Mouse (Mus musculus) erythroid progenitor cell, adult 5-6 weeks (primary cell): ENCODE data around the gene Scin. TPM values are rescaled to one million over a fixed set of nuclear protein-coding genes. Genes with fewer than 3 reads are reported as not detected.

Experiments
- ATAC-seq: replicated peaks from 2 replicates; pipeline ENCODE4 v1.8.0; 2016; ENCODE audit warnings: moderate number of reproducible peaks, mild to moderate bottlenecking, moderate TSS enrichment, inconsistent platforms; ENCODE audit not compliant: poor library complexity, low FRiP score, severe bottlenecking
- total RNA-seq, 2 experiments: library from RNA; stranded (forward) in 1 of 2; stranded (reverse) in 1 of 2; fragments of 150-400 nt in 1 of 2; fragments of 186-747, 209-891 nt in 1 of 2; gene quantifications; 2 replicates each; pipeline versions ENCODE4 v1.2.3 to v1.2.4; 2015 to 2017; ENCODE audit warnings: low replicate concordance in 2 of 2

The Scin gene
- total RNA-seq, 2 experiments from 2014 or later, result not detected

GRCm38 (mm10) chr12:40114020-40114419, 20.0 kb downstream of the Scin start:
- no peak for ATAC-seq

DNA sequence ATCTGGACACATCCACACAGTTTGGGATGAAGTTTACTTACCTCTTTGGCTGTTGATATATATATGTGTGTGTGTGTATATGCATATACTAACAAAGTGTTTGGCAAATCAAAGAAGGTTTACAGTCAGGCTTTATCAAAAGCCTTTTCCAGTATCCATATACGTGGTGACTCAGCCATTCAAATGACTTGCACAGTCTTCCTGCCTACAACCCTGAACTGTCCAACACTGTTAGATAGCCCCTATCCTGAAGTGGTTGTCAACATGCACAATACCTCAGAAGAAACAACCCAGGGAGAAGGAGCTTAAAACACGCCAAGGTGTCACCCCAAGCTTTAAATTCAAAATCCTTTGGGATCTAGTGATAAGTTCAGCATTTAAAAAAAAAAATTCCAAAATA, 20.4 kb downstream of the Scin start:
- no peak for ATAC-seq

DNA sequence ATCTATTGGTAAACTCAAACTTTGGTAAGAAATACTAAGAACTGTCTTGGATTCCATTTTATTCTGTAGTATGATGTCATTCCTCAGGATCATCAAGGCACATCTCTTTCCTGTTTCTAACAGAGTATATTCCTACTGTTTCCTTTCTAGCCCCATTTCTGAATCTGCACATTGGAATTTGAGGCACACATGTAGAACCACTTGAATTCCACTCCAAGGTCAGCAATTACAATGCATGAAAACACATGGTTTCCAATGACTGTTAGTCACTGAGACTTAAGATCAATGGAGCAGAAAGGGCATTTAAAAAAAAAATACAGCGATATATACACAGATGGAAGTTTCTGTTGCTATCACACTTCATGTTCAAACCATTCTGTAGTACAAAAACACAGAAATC, 24.8 kb downstream of the Scin start:
- no peak for ATAC-seq

- ATAC-seq, result no peak
These were observed 25.9 kb downstream of the Scin start for GRCm38 (mm10) chr12:40108143-40108542.

GRCm38 (mm10) chr12:40106874-40107273, 27.2 kb downstream of the Scin start:
- 0 out of 2 replicates have a peak, but pooled peaks have one; percentile 10 for ATAC-seq

- no peak for ATAC-seq
These were observed 29.3 kb downstream of the Scin start for GRCm38 (mm10) chr12:40104750-40105149.

DNA sequence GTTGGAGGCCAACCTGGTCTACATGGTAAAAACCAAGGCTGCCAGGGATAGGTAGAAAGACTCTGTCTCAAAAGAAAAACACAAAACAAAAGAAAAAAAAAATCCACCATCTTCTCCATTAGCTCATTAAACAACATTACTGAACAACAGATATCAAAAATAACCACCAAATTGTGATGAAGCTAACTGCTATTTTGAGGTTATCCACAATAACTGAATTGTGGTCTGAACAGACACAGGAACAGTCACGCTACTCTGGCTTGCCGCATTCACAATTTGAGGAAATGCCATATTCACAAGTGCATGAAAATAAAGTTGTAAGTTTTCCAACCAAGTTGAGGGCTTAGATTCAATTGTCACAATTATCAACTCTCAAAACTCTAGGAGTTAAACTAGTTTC, 31.7 kb downstream of the Scin start:
- ATAC-seq, result no peak

DNA sequence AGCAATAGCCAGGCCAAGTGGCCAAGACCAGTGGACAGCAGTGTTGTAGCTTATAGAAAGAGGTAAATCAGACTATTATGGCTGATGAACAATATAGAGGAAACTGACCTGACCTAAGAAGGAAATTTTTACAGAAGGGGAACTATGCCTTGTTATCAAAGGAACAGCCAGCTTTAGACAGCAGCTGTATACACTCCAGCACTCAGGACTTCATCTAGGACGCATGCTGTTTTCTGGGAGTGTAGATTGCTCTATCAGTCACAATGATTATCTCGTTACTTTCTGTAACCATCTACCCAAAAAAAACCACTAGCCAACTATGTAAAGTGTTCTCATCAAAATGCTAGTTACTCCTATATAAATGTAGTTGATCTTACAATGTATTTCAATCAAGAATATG, 34.6 kb downstream of the Scin start:
- no peak for ATAC-seq

DNA sequence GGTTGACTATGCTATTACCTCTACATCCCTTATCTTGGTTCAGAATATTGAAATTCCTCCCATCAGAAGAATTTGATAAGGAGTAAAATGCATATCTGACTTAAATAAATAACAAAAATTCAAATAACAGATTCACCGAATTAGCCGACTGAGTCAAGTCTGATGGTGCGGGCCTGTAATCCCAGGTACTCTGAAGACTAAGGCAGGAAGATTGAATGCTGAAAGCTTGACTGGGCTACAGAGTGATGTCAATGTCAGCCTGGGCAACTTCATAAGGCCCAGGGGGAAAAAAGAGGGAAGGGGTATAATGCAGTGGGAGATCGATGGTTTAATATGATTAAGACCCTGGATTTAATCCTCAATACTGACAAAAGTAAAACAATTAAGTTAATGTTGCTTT, 36.6 kb downstream of the Scin start:
- ATAC-seq, result no peak

- ATAC-seq, result no peak
These were observed 37.0 kb downstream of the Scin start for GRCm38 (mm10) chr12:40097023-40097422.

DNA sequence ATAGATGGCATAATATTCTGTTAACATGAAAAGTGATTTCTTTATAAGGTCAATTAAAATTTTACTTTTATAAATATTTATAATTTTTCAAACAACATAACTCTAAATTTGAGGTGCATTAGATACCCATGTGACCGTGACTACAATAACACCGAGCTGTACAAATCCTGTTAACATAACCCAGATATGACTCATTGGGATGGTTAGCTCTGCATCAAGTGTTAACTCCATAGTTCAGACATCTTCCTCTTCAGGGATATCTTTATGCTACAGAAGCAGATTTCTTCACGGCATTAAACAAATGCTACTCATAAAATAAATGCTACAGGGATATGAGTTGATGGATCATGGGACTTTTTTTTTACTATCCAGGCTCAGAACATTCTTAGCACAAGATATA, 37.6 kb downstream of the Scin start:
- no peak for ATAC-seq

GRCm38 (mm10) chr12:40090017-40090416, 44.0 kb downstream of the Scin start:
- no peak for ATAC-seq

DNA sequence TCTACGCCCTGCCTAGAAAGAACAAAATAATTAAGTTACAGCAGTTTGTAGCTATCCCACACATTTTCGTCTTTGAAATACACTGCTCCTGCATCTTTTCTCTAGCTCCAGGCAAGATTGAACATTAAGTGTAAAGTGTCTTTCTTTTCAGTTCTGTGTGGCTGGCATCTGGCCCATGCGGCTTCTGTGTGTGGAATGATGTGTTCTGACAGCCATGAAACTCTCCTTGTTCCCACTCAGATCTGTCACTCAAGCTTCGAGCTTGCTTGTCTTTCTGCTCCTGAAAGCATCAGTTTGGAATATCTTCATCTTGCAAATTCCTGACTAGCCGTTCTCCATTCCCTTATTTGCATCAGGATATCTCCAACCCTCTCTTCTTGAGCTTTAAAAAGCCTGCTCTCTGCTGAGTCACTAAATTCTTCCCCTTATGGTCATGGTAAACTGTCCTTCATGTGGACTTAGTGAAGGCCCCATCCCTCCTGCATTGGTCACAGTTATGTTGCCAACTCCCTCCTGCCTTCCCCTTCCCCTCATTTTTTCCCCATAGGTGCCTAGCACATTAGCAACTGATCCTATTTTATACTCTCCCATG, 48.2 kb downstream of the Scin start:
- no peak for ATAC-seq

DNA sequence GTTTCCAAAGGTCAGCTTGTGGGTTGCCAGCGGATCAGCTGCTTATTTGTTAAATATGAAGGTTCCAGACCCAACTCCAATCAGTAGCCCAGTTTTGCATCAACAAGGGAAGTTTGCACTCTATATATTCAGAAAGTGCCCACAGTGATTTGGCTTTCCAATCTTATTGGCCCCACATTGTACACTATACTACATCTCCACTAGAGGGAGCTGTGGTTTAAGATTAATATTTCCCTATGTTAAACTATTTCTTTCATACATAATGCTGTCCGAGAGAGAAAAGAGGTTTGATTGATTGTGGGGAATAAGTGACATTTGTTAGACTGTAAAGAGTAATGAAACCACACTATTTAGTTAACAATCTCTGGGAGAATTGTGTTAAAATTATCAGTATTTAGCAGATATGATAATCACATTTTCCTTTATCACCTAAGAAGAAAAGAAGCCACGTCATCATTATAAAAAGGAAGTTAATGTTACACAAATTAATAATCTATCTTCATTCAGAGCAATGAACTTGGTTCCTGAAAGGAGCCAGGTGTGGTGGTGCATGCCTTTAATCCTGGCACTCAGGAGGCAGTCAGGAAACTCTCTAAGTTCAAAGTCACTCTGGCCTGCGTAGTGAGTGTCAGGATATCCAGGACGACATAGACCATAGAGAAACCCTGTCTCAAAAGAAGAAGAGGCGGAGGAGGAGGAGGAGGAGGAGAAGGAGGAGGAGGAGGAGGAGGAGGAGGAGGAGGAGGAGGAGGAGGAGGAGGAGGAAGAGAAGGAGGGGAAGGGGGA, 51.4 kb downstream of the Scin start:
- no peak for ATAC-seq

- ATAC-seq, result no peak
These were observed 52.0 kb downstream of the Scin start for GRCm38 (mm10) chr12:40082048-40082447.

DNA sequence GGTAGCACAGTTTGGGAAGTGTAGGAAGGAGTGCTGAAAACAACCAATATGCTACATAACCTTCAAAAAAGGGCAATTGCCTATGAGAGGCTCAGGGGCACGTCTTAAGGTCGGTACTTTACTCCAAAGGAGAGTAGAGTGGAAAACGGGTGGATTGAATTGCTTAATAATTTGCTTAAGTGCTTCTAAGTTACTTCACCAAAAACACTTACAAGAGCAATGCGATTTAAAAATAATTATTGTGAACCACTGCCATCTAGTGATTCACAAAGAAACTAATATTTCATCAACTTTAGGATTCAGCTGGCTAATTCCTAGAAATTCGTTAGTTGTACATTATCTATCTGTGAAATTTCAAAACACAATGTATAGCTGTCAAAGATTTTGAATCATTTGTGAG, 60.4 kb downstream of the Scin start:
- no peak for ATAC-seq

DNA sequence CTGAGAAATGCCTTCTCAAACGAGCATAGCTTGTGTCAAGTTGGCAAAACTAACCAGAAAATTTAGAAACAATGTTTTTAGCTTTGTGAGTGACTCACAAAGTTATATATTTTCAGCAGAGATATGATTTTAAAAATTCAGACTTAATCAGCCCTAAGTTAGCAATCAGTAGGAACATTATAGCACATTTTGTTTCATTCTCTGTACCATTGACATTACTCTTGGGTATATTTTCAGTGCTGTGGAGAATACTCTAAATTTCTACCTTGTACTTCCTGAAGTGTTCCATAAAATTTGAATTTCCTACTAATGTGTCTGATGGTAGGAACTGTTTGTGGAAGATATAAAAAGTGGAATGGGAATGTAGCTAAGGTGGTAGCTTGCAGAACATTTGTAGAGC, 87.0 kb downstream of the Scin start:
- no peak for ATAC-seq

DNA sequence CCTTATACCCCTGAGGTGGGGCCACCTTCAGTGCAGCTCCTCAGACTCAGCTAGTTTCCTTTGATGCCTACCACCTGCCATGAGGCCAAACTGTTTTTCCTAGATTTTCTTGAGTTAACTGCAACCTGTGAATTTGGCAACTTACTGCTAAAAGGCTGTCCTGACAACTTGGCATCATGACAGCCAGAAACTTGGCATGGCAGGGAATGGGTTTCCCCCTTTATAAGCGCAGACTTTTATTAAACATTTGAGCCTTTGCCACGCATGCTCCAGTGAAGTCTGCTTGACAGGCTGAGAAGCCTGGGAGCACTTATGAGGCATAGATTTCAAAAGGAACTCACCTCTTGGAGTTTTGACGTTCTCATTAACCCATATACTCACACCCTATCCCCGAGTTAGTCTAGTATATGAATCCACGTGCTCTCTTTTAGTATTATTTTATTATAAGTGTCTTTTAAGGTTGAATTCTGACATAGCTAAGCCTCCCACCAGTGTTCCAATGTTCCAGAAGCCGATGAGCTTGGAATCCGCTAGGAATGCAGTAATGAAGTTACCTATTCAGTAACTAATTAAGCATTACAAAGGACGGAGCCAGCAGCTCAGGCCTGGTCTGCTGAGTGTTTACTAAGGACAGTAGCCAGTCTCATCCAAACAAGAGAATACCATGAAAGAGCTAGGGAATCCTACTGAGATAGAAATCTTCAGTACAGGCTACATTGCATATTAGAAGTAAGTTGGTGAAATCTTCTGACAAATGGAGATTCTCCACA, 90.0 kb downstream of the Scin start:
- ATAC-seq, result no peak

DNA sequence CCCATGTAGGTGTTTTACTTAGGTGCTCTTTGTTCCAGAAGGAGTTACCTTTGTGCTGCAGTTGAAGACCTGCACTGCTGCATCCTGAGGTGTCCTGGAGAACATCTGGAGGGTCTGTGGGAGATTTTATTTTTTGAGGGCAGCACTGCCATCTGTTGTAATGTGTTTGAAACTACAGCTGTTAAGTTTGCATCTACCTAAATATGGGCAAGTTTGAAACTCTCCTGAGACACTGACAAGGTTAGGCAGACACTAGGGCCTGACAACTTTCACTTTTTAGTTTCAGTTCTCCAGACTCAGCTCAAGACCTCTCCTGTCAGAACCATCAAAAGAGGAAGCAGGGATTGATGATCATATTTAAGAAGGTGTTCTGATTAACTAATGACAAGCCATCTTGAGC, 94.0 kb downstream of the Scin start:
- no peak for ATAC-seq

DNA sequence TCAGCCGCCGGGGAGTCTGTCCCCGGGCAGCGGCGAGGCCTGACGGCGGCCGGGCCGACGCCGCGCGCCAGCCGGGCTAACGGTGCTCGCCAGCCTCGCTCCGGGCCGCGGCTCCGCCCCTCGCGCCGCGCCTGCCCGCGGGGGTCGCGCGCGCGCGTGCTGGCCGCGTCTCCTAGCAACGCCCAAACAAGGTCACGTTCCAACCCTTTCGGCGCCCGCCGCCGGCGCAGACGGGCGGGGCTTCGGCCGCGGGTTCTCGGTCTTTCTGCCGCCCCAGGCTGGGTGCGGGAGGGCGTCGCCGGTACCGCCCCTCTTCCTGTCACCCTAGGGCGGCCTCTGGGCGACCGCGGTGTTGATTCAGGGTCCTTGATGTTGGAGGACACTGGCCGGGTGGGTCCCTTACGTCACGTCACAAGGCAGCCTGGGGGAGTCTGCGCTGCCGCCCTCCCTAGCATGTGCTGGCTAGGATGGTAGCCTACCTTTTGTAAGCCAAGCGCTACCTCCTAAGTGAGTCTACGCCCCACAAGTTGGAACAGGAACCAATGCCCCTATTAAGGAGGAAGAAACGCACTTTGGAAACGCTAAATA, 96.1 kb downstream of the Scin start, which contains the start of gene Arl4a:
Gene Arl4a, minus strand, starts transcription at position 150 of the 588 bp plus-strand sequence.
- peak; percentile 82 for ATAC-seq
